Mouse (Mus musculus): ENCODE results near the gene Epb41l4b. TPM values are rescaled to one million over a fixed set of nuclear protein-coding genes. Genes with fewer than 3 reads are reported as not detected.

Gene Epb41l4b
- polyA plus RNA-seq, 1 experiment from 2014 or later = 3.1 TPM

DNA sequence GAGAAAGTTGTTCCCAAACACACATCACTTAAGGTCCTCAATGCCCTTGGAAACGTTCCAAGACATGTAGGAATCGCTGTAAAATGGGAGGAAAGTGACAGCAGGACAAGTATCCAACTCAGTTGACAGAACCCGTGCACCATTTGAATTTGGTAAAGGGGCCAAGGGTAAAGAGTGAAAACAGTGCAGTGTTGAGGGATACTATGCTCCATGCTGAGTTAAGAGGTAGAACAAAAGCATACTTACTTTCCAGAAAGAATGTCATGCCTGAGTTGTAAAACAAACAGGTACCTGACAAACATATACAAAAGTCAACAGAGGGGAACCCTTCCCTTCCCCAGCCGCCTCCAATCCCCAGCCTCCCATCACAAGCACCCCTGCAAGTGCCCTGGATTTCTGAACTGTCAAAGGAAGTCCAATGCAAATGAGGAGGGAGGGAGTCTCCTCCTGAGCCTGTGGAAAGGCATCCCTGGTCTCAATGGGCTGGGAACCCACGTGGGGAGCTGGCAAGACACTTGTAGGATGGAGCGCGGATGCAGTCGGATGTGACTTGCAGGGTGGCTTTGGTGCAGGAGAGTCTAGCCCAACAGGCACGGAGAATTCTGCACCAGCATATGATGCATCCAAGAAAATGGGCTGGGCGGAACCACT, 57.4 kb downstream of the Epb41l4b start:
- ATAC-seq = no peak
- Histone ChIP-seq H3K27ac (ENCODE audit: low read length) (no peak overlapping the region), H3K36me3 (ENCODE audit: control insufficient read depth, insufficient read depth, low read length) (no peaks in the 10 kb centered on the region), H3K4me1 (ENCODE audit: control insufficient read depth, insufficient read depth, low read length) (peaks cover 1% of the 10 kb centered on the region; the same call in 1 of the 2 replicates), H3K9me3 (replicated peaks; ENCODE audit: control insufficient read depth, low read length, poor library complexity, severe bottlenecking) (no peaks in the 10 kb centered on the region), H3K9ac (ENCODE audit: low read depth, low read length) (no peak overlapping the region), H3K4me2 (ENCODE audit: low read length) (no peak overlapping the region), H3K27me3 (ENCODE audit: control insufficient read depth, insufficient read depth, low read depth, low read length) (no peaks in the 10 kb centered on the region), H3K4me3 (ENCODE audit: low read depth, low read length) (no peak overlapping the region)
- WGBS = 56% methylated on average over 10 of the region's 10 CpGs

DNA sequence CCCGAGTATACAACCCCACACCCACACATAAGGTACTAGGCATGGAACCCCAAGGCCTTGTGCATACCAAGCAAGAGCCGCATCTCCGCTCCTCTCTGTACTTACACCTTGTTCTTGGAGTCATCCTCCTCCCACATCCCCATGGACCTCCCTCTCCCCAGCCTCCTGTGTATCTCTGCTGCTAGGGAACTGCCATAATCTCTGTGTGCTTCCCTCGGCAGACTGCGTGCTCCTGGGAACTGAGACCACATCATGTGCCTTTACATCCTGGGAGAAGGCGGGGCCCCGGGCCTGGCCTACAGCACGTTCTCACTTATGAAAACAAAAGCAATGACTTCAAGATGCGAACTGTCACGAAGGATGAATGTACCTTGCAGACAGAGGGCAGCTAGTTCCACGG, 59.6 kb downstream of the Epb41l4b start:
- WGBS = 79% methylated on average over 11 of the region's 11 CpGs

GRCm38 (mm10) chr4:57082775-57083428, 60.3 kb downstream of the Epb41l4b start:
- H3K9ac ChIP-seq (ENCODE audit: low read depth, low read length) = no peak overlapping the region
- H3K36me3 ChIP-seq (ENCODE audit: control insufficient read depth, insufficient read depth, low read length) = no peaks in the 10 kb centered on the region
- no peak for ATAC-seq
- 71% methylated on average over 10 of the region's 10 CpGs for WGBS
- H3K9me3 ChIP-seq (replicated peaks; ENCODE audit: control insufficient read depth, low read length, poor library complexity, severe bottlenecking) = no peaks in the 10 kb centered on the region
- no peaks in the 10 kb centered on the region for H3K4me1 ChIP-seq (ENCODE audit: control insufficient read depth, insufficient read depth, low read length)
- H3K4me3 ChIP-seq (ENCODE audit: low read depth, low read length) = no peak overlapping the region
- H3K27ac ChIP-seq (ENCODE audit: low read length) = no peak overlapping the region
- H3K27me3 ChIP-seq (ENCODE audit: control insufficient read depth, insufficient read depth, low read depth, low read length) = no peaks in the 10 kb centered on the region
- H3K4me2 ChIP-seq (ENCODE audit: low read length) = no peak overlapping the region

More for the DNA sequence above, 59.6 kb downstream of the Epb41l4b start:
- no peaks in the 10 kb centered on the region for H3K36me3 ChIP-seq (ENCODE audit: control insufficient read depth, insufficient read depth, low read length)
- H3K27ac ChIP-seq (ENCODE audit: low read length) = no peak overlapping the region
- H3K9ac ChIP-seq (ENCODE audit: low read depth, low read length) = no peak overlapping the region
- H3K27me3 ChIP-seq (ENCODE audit: control insufficient read depth, insufficient read depth, low read depth, low read length) = no peaks in the 10 kb centered on the region
- H3K9me3 ChIP-seq (replicated peaks; ENCODE audit: control insufficient read depth, low read length, poor library complexity, severe bottlenecking) = no peaks in the 10 kb centered on the region
- no peak for ATAC-seq
- H3K4me2 ChIP-seq (ENCODE audit: low read length) = no peak overlapping the region
- H3K4me3 ChIP-seq (ENCODE audit: low read depth, low read length) = no peak overlapping the region
- no peaks in the 10 kb centered on the region for H3K4me1 ChIP-seq (ENCODE audit: control insufficient read depth, insufficient read depth, low read length)

DNA sequence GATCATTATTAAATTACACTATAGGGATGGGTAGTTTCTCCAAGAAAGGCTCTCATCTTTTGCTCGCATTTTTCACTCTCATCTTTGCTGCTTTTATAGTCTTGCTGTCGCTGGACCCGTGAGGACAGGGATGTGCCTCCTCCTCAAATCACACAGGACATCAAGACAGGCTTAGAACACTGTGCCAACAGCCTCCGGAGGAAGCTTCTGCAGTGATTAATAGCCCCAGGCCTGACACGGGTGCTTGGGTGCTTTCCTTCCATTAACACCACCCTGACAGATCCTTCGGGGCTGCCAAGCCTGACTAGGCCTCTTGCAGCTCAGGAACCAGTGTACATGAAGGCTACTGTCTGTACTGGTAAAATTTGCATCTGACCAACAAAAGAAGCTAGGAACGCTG, 61.8 kb downstream of the Epb41l4b start:
- H3K27ac ChIP-seq (ENCODE audit: low read length) = no peak overlapping the region
- H3K36me3 ChIP-seq (ENCODE audit: control insufficient read depth, insufficient read depth, low read length) = no peaks in the 10 kb centered on the region
- H3K27me3 ChIP-seq (ENCODE audit: control insufficient read depth, insufficient read depth, low read depth, low read length) = no peaks in the 10 kb centered on the region
- no peak overlapping the region for H3K9ac ChIP-seq (ENCODE audit: low read depth, low read length)
- ATAC-seq = no peak
- no peaks in the 10 kb centered on the region for H3K9me3 ChIP-seq (replicated peaks; ENCODE audit: control insufficient read depth, low read length, poor library complexity, severe bottlenecking)
- 64% methylated on average over 7 of the region's 7 CpGs for WGBS
- H3K4me3 ChIP-seq (ENCODE audit: low read depth, low read length) = no peak overlapping the region
- H3K4me2 ChIP-seq (ENCODE audit: low read length) = no peak overlapping the region
- H3K4me1 ChIP-seq (ENCODE audit: control insufficient read depth, insufficient read depth, low read length) = no peaks in the 10 kb centered on the region

- H3K36me3 ChIP-seq (ENCODE audit: control insufficient read depth, insufficient read depth, low read length) = 0 out of 2 replicates have a peak, but pooled peaks cover 2% of the 10 kb centered on the region
- no peaks in the 10 kb centered on the region for H3K9me3 ChIP-seq (replicated peaks; ENCODE audit: control insufficient read depth, low read length, poor library complexity, severe bottlenecking)
- no peak for ATAC-seq
- H3K27me3 ChIP-seq (ENCODE audit: control insufficient read depth, insufficient read depth, low read depth, low read length) = no peaks in the 10 kb centered on the region
- WGBS = 73% methylated on average over 7 of the region's 7 CpGs
- H3K4me1 ChIP-seq (ENCODE audit: control insufficient read depth, insufficient read depth, low read length) = peaks cover 5% of the 10 kb centered on the region; the same call in 1 of the 2 replicates
- H3K9ac ChIP-seq (ENCODE audit: low read depth, low read length) = no peak overlapping the region
- no peak overlapping the region for H3K4me2 ChIP-seq (ENCODE audit: low read length)
- no peak overlapping the region for H3K4me3 ChIP-seq (ENCODE audit: low read depth, low read length)
- H3K27ac ChIP-seq (ENCODE audit: low read length) = no peak overlapping the region; the same call in 1 of the 2 replicates
Observed at GRCm38 (mm10) chr4:57073843-57074242, 69.4 kb downstream of the Epb41l4b start.

DNA sequence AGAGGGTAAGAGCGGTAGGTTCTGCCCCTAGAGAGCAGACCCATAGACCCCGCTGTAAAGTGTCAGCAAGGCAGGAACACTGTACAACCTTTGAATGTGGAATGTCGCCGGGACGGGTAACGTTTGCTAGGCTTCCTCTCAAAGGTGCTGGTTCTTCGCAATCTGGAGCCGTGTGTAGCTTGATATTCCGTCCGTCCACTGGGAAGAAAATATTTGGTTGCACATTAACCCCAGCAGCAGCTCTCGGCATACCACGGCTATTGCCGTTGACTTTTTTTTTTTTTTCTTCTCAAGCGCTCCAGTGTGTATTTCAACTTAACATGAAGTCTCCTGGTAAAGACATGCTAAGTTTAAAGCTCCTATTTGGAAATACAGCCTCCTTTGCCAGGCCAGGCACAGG, 70.1 kb downstream of the Epb41l4b start:
- 94% methylated on average over 14 of the region's 14 CpGs for WGBS
- no peaks in the 10 kb centered on the region for H3K27me3 ChIP-seq (ENCODE audit: control insufficient read depth, insufficient read depth, low read depth, low read length)
- H3K4me1 ChIP-seq (ENCODE audit: control insufficient read depth, insufficient read depth, low read length) = peaks cover 5% of the 10 kb centered on the region; the same call in 1 of the 2 replicates
- 0 out of 2 replicates have a peak, but pooled peaks cover 2% of the 10 kb centered on the region for H3K36me3 ChIP-seq (ENCODE audit: control insufficient read depth, insufficient read depth, low read length)
- ATAC-seq = no peak
- no peak overlapping the region for H3K4me3 ChIP-seq (ENCODE audit: low read depth, low read length)
- H3K9me3 ChIP-seq (replicated peaks; ENCODE audit: control insufficient read depth, low read length, poor library complexity, severe bottlenecking) = no peaks in the 10 kb centered on the region
- H3K9ac ChIP-seq (ENCODE audit: low read depth, low read length) = no peak overlapping the region
- no peak overlapping the region for H3K4me2 ChIP-seq (ENCODE audit: low read length)
- no peak overlapping the region for H3K27ac ChIP-seq (ENCODE audit: low read length)

DNA sequence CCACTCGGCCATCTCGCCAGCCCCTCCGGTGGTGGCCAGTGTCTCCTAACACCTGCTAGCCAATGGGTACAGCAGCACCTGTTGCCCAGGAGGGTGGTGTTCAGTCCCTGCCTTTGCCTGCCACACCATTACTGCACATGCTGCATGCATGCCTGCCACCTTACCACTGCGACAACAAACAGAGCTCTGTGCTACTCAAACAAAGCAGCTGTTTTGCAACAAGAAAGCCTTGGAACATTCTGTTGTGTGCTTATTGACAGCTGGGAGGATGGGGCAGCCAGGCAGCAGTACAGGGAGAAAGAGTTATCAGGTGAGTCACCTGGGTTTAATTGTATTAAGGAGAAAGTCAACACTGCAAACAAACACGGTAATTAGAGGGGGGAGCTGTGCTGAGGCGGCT, 72.6 kb downstream of the Epb41l4b start:
- WGBS = 80% methylated on average over 6 of the region's 6 CpGs
- Histone ChIP-seq H3K4me3 (ENCODE audit: low read depth, low read length) (no peak overlapping the region), H3K9ac (ENCODE audit: low read depth, low read length) (no peak overlapping the region), H3K27ac (ENCODE audit: low read length) (no peak overlapping the region), H3K4me2 (ENCODE audit: low read length) (no peak overlapping the region), H3K36me3 (ENCODE audit: control insufficient read depth, insufficient read depth, low read length) (0 out of 2 replicates have a peak, but pooled peaks cover 2% of the 10 kb centered on the region), H3K9me3 (replicated peaks; ENCODE audit: control insufficient read depth, low read length, poor library complexity, severe bottlenecking) (no peaks in the 10 kb centered on the region), H3K4me1 (ENCODE audit: control insufficient read depth, insufficient read depth, low read length) (peaks cover 5% of the 10 kb centered on the region; the same call in 1 of the 2 replicates), H3K27me3 (ENCODE audit: control insufficient read depth, insufficient read depth, low read depth, low read length) (no peaks in the 10 kb centered on the region)
- ATAC-seq = no peak

- no peak for ATAC-seq
- no peaks in the 10 kb centered on the region for H3K27me3 ChIP-seq (ENCODE audit: control insufficient read depth, insufficient read depth, low read depth, low read length)
- no peak overlapping the region for H3K9ac ChIP-seq (ENCODE audit: low read depth, low read length)
- no peak overlapping the region for H3K4me2 ChIP-seq (ENCODE audit: low read length)
- H3K9me3 ChIP-seq (replicated peaks; ENCODE audit: control insufficient read depth, low read length, poor library complexity, severe bottlenecking) = no peaks in the 10 kb centered on the region
- 0 out of 2 replicates have a peak, but pooled peaks cover 2% of the 10 kb centered on the region for H3K36me3 ChIP-seq (ENCODE audit: control insufficient read depth, insufficient read depth, low read length)
- WGBS = 81% methylated on average over 7 of the region's 7 CpGs
- H3K4me3 ChIP-seq (ENCODE audit: low read depth, low read length) = no peak overlapping the region
- no peak overlapping the region for H3K27ac ChIP-seq (ENCODE audit: low read length)
- H3K4me1 ChIP-seq (ENCODE audit: control insufficient read depth, insufficient read depth, low read length) = no peaks in the 10 kb centered on the region
Observed at GRCm38 (mm10) chr4:57068397-57068796, 74.8 kb downstream of the Epb41l4b start.

DNA sequence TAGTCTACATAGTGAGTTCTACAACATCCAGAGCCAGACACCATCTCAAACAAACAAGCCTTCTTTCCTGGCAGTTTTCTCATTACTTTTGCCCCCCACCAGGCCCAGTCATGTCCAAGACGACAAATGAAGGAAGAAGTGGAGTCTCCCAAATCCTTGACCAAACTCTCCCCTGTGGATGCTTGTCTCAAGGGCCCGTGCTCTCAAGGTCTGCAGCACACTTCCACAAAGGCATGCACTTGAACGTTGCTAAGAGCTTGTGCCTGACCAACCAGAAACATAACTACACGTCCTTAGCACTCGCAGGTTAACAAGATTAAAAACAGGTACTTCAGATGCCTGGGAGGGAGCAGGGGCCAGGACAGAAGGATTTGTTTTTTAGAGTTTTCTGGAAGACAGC, 75.4 kb downstream of the Epb41l4b start:
- ATAC-seq = no peak
- no peak overlapping the region for H3K9ac ChIP-seq (ENCODE audit: low read depth, low read length)
- H3K4me2 ChIP-seq (ENCODE audit: low read length) = no peak overlapping the region
- no peaks in the 10 kb centered on the region for H3K9me3 ChIP-seq (replicated peaks; ENCODE audit: control insufficient read depth, low read length, poor library complexity, severe bottlenecking)
- 0 out of 2 replicates have a peak, but pooled peaks cover 2% of the 10 kb centered on the region for H3K36me3 ChIP-seq (ENCODE audit: control insufficient read depth, insufficient read depth, low read length)
- no peak overlapping the region for H3K4me3 ChIP-seq (ENCODE audit: low read depth, low read length)
- H3K27me3 ChIP-seq (ENCODE audit: control insufficient read depth, insufficient read depth, low read depth, low read length) = no peaks in the 10 kb centered on the region
- H3K27ac ChIP-seq (ENCODE audit: low read length) = no peak overlapping the region
- WGBS = 77% methylated on average over 5 of the region's 5 CpGs
- no peaks in the 10 kb centered on the region for H3K4me1 ChIP-seq (ENCODE audit: control insufficient read depth, insufficient read depth, low read length)
